Mouse (Mus musculus): Measurements from ENCODE around the gene Rtn4. TPM values are rescaled to one million over a fixed set of nuclear protein-coding genes. Genes with fewer than 3 reads are reported as not detected.
A peak's percentile ranks its signal among the peaks of the same experiment; 100 is the strongest.

The Rtn4 gene
- total RNA-seq, 2 experiments from 2014 or later: 40.9 to 55.1 TPM

DNA sequence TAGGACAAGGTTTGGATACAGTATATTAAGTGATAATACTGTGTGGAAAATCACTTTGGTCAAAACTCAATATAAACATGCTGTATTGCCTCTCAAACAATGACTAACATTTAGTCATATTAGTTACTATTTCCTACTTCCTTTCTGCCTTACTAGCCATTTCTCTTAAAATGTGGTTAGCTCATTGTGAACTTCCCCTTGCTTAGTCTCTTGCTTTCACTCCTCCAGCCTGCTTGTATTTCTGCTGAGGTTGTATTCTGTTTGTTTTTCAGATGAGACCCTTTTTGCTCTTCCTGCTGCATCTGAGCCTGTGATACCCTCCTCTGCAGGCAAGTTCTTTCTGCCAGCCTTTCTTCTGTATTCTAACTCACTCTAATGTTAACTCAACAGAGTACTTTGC is 12.5 kb downstream of the Rtn4 start:
- ATAC-seq (replicated peaks; ENCODE audit: low FRiP score, low TSS enrichment, poor library complexity, severe bottlenecking): no peak

DNA sequence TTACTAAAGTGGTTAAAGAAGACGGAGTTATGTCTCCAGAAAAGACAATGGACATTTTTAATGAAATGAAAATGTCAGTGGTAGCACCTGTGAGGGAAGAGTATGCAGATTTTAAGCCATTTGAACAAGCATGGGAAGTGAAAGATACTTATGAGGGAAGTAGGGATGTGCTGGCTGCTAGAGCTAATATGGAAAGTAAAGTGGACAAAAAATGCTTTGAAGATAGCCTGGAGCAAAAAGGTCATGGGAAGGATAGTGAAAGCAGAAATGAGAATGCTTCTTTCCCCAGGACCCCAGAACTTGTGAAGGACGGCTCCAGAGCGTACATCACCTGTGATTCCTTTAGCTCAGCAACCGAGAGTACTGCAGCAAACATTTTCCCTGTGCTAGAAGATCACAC is 14.1 kb downstream of the Rtn4 start:
- ATAC-seq (replicated peaks; ENCODE audit: low FRiP score, low TSS enrichment, poor library complexity, severe bottlenecking): no peak

DNA sequence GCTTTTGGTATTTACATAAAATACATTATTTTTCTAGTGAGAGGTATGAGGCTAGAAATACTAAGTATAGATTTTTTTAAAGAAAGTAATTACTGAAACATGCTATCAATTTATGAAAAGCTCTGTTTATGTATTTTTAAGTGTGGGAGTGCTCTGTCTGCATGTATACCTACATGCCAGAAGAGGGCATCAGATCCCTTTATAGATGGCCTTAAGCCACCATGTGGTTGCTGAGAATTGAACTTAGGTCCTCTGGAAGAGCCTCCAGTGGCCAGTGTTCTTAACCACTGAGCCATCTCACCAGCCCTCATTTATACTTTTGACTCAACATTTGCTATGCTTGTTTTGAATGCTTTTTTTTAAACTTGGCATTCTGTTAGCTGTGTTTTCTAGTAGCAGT is 16.8 kb downstream of the Rtn4 start:
- ATAC-seq (replicated peaks; ENCODE audit: low FRiP score, low TSS enrichment, poor library complexity, severe bottlenecking): no peak

DNA sequence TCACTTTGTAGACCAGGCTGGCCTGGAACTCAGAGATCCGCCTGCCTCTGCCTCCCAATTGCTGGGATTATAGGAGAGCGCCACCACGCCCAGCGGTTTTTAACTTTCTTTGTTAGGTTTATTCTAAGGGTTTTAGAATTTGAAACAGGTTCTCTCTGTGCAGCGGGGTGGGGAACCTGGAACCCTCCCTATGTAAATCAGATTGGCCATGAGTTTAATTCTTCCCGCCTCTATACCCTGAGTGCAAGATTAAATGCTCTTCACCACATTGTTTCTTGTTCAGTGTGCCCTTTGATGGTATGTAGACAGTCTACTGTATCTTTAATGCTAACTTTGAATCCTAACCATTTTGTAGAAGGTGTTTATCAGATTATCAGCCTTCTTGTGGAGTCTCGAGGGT is 21.4 kb downstream of the Rtn4 start:
- no peak for ATAC-seq (replicated peaks; ENCODE audit: low FRiP score, low TSS enrichment, poor library complexity, severe bottlenecking)

DNA sequence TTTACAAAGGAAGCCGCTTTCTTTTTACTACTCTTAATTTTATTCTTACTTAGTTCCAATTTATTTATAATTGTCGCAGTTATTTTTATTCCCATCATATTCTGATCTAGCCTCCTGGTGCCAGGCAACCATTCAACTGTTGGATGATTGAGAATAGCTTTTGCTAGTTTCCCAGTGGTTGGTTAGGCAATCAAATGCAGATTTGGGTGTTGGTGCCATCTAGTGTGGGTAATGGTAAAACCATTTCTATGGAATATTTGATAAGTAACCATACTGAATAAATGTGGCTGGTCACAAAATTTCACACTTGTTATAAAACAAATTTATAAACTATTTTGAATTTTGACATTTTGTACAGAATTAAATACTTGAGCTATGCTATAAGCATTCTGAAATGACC is 22.0 kb downstream of the Rtn4 start:
- peak; percentile 71 for ATAC-seq (replicated peaks; ENCODE audit: low FRiP score, low TSS enrichment, poor library complexity, severe bottlenecking)

DNA sequence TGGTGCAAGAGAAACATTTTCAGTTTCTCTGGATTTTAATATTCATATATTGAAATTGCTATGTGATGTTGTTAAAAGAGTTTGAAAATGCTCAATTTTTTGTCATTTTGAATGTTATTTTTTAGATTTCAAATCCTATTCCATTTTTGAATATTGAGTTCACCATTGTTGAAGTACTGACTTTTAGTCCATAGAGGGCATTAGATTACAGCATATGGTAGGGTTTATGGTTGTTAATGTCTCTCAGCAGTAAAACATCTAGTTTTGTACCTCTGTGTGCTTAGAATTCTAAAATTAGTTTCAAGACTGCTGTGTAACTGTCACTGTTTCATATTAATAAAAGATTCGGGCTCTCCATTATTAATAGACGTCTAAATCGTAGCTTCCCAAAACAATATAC is 22.8 kb downstream of the Rtn4 start:
- ATAC-seq (replicated peaks; ENCODE audit: low FRiP score, low TSS enrichment, poor library complexity, severe bottlenecking): no peak

DNA sequence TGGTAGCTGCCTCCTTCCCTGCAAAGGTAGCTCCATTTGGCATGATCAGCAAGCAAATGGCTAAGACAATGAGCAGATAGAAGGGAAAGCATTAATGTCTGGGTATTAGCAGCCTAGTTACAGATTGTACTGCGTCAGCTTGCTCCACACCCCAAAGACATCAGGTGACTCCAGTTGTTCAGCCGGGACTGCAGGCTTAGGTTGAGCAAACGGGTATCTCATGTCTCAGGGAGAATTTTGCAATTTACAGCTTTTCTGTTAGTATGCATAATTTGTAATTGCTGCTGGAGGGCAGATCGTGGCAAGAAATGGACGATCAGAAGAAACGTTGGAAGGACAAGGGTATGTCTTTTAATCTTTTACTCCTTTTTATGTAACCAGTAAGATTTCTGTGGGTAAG is 25.8 kb downstream of the Rtn4 start:
- peak; percentile 74 for ATAC-seq (replicated peaks; ENCODE audit: low FRiP score, low TSS enrichment, poor library complexity, severe bottlenecking)

DNA sequence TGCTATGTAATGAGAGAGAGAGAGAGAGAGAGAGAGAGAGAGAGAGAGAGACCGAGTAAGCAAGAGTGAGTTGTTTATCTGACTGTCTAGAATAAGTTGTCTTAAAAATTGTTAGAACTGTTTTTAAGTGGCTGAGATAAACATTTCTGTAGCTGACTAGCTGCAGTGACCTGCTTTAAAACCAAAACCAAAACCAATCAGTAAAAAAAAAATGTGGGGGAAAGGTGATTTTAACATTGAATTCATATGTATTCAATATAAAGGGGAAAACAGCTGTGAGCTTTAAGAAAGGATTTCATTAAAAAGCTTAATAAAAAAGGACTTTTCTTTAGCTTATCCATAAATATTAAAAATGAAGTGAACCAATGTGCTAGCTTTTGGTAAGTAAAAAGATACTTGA is 26.9 kb downstream of the Rtn4 start:
- no peak for ATAC-seq (replicated peaks; ENCODE audit: low FRiP score, low TSS enrichment, poor library complexity, severe bottlenecking)

DNA sequence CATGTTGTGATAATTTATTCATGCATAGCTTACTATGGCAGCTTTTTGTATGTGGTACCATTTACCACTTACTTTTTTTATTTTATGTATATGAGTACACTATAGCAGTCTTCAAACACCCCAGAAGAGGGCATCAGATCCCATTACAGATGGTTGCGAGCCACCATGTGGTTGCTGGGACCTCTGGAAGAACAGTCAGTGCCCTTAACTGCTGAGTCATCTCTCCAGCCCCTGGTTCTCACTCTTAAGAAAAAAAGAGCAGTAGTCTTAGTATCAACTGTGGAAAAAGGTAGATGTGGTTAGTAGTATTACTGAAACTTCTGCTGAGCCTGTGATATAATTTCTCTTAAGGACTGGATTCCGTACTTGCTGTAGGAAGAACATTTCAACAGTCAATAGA is 31.5 kb downstream of the Rtn4 start:
- no peak for ATAC-seq (replicated peaks; ENCODE audit: low FRiP score, low TSS enrichment, poor library complexity, severe bottlenecking)

DNA sequence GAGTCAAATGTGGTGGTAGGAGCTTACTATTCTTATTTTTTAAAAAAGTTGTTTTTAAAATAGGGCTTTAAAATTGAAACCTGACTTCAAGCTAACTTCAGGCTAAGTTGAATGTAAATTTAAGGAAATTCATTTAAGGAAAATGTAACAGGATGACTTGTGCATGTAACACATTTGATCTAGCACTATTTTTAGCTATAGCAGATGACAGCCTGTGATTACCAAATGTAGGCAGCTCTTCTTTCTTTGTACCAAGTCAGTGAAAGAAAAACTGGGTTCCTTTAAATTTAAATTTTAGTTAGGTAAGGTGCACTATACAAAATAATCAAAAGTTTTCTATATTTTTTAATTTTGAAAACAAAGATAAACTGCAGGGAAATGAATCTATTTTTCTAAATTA is 32.4 kb downstream of the Rtn4 start:
- no peak for ATAC-seq (replicated peaks; ENCODE audit: low FRiP score, low TSS enrichment, poor library complexity, severe bottlenecking)

DNA sequence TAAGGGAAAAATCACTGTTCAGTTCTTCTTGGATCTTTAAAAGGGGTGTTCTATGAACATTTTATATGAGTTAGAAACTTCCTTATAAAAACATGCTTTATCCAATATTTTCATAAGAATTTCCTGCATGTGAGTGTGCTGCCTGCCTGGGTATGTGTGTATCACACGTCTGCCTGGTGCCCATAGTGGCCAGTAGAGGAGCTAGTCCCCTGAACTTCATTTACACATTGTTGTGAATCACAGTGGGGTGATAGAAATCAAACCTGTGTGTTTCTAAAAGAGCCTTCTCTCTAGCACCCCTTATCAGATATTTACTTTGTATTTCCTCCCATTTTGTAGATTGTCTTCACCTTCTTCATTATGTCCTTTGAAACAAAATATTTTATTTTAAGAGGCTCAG is 32.9 kb downstream of the Rtn4 start:
- no peak for ATAC-seq (replicated peaks; ENCODE audit: low FRiP score, low TSS enrichment, poor library complexity, severe bottlenecking)

DNA sequence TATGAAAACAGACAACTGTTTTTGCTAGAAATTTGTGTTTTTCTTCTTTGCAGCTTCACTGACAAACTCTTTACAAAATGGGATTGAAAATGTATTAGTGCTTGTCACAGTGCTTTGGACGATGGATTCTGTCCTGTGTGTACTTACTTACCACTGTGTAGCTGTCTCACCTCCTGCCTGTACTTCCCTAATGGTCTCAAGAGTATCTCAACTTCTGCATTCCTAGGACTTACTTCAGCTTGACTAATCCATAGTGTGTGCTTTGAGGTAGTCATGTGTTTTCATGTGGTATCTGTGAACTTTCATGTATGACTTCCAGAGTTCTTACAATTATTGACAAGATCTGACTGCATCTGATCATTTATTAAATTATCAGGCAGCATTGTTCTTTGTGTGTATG is 35.2 kb downstream of the Rtn4 start:
- ATAC-seq (replicated peaks; ENCODE audit: low FRiP score, low TSS enrichment, poor library complexity, severe bottlenecking): no peak

DNA sequence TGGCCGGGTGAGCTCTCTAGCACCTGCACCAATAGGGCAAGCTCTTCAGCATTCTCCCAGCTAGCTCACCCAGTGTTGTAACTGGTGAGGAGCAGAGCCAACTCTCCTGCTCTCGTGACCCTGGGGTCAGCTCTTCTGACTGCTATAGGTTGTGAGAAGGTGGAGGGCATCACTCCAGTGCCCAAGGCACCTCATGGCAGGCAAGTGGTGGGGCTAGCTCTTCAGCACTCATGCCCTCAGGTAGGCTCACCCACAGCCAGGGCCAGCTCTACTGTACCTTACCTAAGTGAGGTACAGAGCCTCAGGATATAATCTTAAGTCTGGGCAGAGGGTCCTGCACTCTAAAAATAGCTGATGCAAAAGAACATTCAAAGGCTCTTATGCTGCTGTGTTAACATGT is 47.0 kb downstream of the Rtn4 start:
- ATAC-seq (replicated peaks; ENCODE audit: low FRiP score, low TSS enrichment, poor library complexity, severe bottlenecking): no peak

DNA sequence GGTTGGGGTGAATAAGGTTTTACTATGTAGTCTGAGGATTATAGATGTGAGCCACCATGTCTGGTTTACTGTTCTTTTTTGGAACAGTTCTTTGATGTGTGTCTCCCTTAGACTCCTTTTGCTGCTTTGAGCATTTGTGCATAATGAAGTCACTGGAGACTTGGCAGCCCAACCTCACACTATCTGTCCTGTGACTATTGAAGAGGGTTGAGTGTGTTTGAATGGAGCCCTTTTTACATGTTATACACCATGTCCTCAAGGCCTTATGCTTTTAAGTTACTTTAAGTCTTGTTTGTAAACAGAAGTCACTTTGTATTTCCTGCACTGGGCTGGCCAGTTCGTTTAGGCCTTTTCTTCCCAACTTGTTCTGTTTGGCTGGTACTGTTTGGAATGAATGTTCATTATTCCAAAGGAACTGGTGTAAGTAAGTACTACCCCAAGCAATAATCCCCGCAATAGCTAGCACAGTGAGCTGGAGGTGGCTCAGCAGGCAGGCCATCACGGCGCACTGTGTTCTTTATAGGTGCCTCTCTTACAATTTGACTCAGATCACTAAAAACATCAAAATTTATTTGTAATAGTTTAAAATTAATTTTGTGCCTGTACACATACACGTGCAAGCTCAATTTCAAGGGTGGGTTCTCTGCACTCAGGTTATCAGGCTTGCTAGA is 52.1 kb downstream of the Rtn4 start:
- ATAC-seq (replicated peaks; ENCODE audit: low FRiP score, low TSS enrichment, poor library complexity, severe bottlenecking): no peak

DNA sequence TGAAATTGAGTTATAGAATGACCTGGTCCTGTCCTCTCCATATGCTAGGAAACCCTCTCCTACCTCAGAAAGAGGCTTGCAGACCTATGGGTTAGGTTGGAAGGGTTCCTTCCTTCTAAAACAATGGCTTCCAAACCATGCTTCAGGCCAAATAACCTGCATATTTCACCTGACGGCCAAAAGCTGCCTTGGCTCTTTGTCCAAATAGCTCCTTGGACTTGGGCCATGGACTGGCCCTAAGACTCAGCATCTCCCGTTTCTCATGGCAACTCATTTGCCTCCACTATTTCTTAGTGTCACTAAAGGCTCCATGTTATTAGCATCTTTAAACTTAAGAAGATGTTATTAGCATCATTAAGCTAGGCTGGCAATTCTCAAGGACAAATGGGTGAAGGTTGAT is 52.8 kb downstream of the Rtn4 start:
- no peak for ATAC-seq (replicated peaks; ENCODE audit: low FRiP score, low TSS enrichment, poor library complexity, severe bottlenecking)

DNA sequence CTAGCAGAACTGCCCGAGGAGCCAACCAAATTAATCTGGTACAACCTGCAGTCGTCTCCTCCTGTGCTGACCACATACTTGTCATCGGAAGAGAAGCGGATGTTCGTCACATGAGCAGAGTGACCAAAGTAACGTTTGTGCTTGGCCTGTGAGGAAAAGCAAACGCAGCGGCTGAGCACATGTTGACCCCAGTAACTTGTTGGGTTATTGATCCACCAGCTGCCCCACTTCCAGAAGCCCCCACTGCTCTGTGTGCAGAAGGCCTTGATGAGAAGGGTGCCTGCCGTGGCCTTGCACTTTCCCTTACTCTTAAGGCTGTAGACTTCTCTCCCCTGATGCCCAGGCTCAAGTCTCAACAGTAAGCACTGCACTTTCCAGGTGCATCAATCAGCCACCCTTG is 53.5 kb downstream of the Rtn4 start:
- ATAC-seq (replicated peaks; ENCODE audit: low FRiP score, low TSS enrichment, poor library complexity, severe bottlenecking): no peak

DNA sequence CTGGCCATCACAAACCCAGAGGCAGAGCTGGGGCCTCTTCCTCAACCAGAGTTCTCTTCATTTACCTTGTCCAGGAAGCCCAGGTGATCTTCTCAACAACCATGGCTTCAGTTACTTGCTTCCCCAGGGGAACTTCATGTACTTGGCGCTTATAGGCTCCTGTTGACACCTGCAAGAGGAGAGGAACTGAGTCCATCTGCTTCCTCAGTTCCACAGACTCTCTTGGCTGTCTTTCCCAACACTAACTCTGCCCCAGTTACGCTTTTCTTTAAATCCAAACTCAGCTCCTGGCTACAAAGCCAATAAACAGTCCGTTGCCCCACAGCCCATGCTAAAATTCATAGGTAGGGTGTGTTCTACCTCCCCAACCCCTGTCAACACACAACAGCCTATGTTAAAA is 54.6 kb downstream of the Rtn4 start:
- no peak for ATAC-seq (replicated peaks; ENCODE audit: low FRiP score, low TSS enrichment, poor library complexity, severe bottlenecking)

DNA sequence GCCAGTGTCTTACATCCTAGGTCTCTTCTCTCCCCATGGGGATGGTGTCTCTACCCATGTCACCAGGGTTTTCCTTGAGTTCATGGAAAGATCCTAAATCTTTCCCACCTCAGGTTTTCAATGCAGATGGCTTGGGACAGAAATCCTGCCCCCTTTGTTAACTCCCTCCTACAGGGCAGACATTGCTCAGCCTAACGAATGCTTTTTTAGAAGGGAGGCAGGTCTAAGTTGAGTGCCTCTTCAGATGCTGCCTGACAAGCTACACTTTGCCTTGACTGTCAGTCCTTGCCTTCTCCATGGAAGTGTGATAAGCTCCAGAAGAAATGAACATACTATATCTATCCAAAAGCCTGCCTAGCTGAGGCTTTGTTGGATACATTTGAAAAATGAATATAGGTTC is 55.1 kb downstream of the Rtn4 start:
- no peak for ATAC-seq (replicated peaks; ENCODE audit: low FRiP score, low TSS enrichment, poor library complexity, severe bottlenecking)

DNA sequence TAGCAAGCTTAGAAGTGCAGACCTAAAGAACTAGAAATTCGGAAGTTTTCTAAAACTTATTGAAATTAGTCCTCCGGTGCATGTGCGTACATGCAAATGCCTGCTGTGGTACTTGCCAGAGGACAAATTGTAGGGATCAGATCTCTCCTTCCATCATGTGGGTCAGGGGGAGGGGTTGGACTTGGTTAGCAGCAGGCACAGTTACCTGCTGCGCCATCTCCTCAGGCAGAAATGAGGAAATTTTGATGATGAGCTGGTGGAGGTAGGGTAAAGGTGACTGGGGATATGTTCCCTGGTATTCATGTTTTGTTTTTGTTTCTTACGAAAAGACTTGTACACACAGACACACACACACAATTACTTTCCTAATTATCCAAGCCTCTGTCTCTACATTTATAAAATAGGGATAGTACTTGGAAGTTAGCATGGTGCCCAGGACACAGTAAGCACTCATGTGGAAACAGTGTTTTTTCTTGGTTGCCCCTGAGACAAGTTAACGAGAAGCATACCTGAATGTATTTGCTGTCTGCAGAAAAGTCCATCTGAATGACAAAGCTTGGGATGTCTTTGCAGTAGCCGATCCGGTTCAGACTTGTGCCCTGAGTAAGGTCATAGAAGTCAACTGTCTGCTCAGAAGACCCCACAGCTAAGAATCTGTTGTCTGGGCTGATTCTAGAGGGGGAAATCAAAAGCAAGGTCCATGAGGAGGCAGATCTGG is 56.2 kb downstream of the Rtn4 start:
- no peak for ATAC-seq (replicated peaks; ENCODE audit: low FRiP score, low TSS enrichment, poor library complexity, severe bottlenecking)

DNA sequence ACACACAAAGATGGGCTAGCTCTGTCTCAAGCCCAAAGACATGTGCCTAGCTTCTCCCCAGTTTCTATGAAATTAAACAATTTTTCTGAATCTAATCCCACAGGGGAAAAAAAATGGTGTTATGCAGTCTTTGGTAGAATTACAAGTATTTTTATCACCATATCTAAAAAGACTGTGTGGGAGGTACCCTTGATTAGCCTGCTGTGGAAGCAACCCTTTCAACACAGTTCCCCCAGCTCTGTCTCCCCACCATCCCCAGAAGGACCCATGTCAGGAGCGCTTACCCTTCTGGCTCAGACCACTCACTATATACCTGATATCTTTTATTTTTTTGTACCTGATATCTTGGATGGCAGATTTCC is 56.7 kb downstream of the Rtn4 start:
- ATAC-seq (replicated peaks; ENCODE audit: low FRiP score, low TSS enrichment, poor library complexity, severe bottlenecking): no peak

DNA sequence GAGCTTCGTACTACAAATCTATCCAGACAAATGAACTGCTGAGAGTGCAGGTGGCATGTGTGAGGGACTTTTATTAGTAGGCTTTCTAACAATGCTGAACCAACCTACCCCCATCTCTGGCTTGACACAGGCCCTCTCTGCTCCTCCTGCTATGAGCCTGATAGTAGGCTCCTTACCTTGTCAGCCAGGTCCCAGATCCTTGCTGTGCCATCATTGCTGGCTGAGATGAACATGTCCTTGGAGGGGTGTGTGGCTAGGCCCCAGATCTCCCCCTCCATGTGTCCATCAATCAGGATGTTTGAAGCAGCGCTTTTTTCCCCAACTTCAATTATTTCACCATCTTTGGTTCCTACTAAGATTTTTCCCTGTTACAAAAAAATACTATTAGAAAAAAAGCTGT is 58.3 kb downstream of the Rtn4 start:
- no peak for ATAC-seq (replicated peaks; ENCODE audit: low FRiP score, low TSS enrichment, poor library complexity, severe bottlenecking)

All from megakaryocyte-erythroid progenitor cell, adult 5-6 weeks (primary cell).